Mouse (Mus musculus) right cerebral cortex, adult 2 months (tissue): ENCODE measurements at regions not wholly inside any gene's neighbourhood (a gene's known extent, or its start where the extent isn't known, plus 50 kb on each side); places are given as distances from the start of the nearest gene placed in this dataset.

Experiments used
- DNase-seq, 2 experiments: peaks; one replicate each; pipeline ENCODE4 v3.0.0; 2021 to 2022; ENCODE audit warnings: low spot score in 2 of 2

DNA sequence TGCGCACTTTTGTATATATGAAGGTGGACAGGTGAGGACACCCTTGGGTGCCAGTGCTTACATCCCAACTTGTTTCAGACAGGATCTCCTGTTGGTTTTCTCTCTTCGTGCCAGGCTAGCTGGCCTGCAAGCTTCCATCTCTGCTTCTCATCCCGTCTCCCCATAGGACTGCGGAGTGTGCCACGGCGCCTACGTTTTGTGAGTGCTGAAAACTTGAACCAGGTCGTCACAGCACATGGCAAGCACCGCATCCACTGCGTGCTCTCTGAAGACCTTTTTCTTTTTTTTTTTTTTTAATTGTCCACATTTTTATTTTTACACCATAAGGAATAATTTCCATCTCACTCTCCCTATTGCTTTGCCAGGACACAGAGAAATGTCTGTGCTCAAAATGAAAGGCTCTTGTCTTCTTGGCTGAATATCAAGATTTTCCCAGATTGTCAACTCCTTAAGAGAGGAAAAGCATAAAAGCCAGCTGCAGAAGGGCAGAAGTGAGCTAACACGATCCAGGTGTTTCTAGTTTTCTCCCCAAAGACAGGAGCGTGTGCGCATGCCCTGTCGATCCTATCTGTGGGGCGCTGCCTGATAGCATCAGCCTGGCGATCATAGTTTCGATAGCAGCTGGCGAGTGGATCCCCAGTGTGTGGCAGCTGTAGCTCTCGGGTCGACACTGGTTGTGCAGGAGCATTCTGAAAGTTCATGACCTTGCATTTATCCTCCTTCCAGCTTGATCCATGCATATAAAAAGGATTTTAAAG, 326.4 kb upstream of the Ddhd1 start:
- no peak for DNase-seq

GRCm38 (mm10) chr14:45992041-45992869, 334.3 kb upstream of the Ddhd1 start:
- no peak for DNase-seq

DNA sequence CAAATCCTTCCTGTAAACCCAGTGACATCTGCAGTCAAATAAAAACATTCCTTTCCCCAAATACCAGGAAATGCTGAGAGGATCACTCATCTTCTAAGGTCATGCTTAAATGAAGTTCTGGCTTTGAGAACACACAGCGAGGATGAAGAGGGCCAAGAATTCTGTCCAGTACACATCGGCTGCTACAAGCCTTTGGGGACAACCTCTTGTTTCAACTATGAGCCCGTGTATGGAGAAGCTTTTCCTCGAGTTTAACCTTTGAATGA, 334.9 kb upstream of the Ddhd1 start:
- DNase-seq, result no peak

DNA sequence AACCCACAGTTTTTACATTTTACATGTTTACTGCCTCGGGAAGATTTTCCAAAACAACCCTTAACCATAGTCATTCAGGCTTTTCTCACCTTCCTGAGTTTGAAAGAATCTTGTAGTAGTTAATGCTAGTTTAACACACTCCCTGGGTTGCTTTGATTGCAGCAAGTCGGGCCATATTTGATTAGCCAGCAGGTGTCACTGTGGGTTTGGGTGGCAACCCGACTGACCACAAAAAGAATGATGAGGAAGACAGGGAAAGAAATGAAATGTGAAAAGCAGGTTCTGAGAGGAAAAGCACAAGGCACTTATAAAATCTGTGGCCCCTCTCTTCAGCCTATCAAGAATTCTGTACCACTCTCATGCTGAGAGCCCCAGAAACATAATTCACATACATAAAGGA, 335.7 kb upstream of the Ddhd1 start:
- peak; percentile 79 to 81 for DNase-seq

GRCm38 (mm10) chr14:45996760-45997159, 338.8 kb upstream of the Ddhd1 start:
- no peak for DNase-seq

GRCm38 (mm10) chr14:46004078-46004477, 346.1 kb upstream of the Ddhd1 start:
- DNase-seq, result no peak

DNA sequence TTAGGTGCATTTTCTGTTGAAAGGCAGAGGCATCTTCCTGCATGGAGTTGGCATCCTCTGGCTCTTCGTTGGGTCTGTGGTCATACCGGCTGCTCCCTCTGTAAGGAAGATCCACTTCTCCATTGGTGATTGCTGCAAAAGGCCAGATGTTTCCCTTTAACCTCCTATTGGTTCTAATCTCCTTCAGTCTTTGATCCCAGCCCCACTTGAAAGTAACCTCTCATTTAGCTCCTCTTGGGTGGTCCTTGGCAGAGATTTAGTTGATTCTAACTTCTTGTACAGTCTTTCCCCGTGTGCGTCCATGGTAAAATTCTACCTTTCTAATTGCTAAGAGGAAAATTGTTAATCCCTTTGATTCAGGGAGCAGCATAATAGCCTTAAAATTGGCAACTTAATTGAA, 347.4 kb upstream of the Ddhd1 start:
- DNase-seq, result no peak

- no peak for DNase-seq
Observed at GRCm38 (mm10) chr14:46013232-46013631, 355.3 kb upstream of the Ddhd1 start.

GRCm38 (mm10) chr14:46014090-46014489, 356.1 kb upstream of the Ddhd1 start:
- no peak for DNase-seq

DNA sequence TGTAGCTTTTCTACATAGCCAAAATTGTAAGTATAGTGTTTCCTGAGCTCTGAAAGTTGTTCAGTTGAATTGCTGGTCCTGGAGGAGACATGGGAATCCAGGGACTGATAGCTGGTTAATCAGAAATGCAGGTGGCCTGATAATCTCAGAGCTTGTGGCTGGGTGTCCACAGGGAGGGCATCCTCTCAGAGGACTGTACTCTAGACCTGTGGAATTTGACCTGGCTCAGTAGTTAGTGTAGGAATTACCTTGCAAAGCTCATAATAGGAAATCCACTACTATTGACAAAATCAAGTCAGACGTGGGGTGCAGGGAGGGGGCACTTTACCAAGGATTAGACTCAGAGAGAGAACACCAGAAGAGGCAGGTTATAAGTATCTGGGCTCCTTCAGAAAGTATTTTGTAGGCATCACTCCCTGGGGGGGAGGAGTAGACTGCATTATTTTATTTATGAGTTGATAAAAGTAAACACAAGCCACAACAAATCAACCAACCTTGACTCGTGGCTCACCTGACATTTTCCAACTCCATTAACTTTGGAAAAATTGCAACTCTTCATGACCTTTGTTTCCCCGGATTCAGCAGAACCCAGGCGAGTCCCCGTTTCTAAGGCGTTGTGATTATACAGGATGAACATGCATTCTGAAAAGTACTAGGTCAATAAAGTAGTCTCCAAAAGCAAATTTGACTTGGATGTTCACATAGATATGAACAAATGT, 357.9 kb upstream of the Ddhd1 start:
- no peak for DNase-seq

GRCm38 (mm10) chr14:46016701-46017106, 358.8 kb upstream of the Ddhd1 start:
- no peak for DNase-seq

DNA sequence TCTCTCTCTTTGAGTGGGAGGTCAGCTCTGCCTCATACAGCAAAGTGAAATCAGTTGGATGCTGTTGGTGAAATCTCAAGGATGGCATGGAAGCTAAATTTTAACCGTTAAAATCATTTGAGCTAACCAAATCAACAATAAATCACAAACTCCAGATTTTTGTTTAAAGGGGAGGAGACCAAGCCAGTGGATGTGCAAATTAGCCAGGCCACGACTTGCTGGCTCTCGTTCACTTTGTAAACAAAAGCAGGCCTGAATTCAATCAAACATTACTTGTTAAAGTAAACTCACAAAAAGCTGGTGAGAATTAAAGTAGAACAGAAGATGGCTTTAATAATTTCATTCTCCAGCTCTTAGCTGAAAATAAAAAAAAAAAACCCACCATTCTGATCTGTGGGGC, 359.3 kb upstream of the Ddhd1 start:
- no peak for DNase-seq

- DNase-seq, result no peak
Observed at GRCm38 (mm10) chr14:46017976-46018375, 360.0 kb upstream of the Ddhd1 start.

- DNase-seq, result no peak
Observed at GRCm38 (mm10) chr14:46019240-46020025, 359.8 kb upstream of the Gm15217 start.

- no peak for DNase-seq
Observed at GRCm38 (mm10) chr14:46034301-46034700, 344.9 kb upstream of the Gm15217 start.

DNA sequence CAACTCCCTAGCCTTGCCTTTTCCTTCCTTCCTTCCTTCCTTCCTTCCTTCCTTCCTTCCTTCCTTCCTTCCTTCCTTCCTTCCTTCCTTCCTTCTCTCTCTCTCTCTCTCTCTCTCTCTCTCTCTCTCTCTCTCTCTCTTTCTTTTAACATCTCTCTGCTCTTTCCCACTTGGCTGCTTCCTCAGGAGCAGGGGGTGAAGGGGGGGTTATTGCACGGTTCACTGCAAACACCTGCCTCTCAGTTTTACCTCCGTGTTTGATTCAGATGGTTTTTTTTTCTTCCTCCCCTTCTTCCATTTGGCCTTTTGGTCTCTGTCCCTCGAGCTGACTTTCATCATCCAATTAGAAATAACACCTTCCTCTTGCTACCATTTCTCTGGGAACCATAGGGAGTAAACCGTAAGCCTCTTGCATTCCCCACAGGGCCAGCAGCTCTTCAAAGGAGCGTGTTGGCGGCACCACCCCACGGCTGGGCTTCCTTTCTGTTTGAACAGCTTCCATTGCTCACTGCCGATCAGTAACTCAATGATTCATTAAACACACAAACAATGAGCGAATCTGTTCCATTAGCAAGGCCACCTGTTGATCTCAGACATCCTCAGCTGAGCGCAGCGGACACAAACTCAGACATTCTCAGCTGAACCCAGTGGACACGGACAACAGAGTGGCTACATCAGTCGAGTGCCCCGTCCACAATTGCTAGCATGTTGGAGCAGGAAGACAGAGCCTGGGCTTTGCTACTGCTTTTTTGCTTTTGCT, 318.4 kb upstream of the Gm15217 start:
- peak; percentile 12 to 16 for DNase-seq

GRCm38 (mm10) chr14:46067102-46067801, 312.0 kb upstream of the Gm15217 start:
- DNase-seq, result no peak

GRCm38 (mm10) chr14:46071244-46071643, 308.0 kb upstream of the Gm15217 start:
- DNase-seq, result no peak

DNA sequence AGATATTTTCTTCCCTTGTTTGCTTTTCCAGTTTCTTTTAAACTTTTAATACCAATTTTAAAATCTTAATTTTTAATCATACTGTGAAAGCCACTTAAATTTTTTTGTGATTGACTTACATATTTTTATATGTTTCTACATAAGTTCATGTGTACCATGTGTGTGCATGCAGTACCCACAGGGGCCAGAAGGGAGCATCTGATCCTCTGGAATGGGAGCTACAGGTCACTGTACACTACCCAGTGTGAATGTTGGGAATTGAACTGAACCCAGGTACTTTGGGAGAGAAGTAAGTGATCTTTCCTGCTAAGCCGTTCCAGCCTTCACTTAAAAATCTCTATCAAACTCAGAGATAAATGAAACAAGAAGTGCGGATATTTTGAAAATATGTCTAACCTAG, 302.5 kb upstream of the Gm15217 start:
- no peak for DNase-seq

DNA sequence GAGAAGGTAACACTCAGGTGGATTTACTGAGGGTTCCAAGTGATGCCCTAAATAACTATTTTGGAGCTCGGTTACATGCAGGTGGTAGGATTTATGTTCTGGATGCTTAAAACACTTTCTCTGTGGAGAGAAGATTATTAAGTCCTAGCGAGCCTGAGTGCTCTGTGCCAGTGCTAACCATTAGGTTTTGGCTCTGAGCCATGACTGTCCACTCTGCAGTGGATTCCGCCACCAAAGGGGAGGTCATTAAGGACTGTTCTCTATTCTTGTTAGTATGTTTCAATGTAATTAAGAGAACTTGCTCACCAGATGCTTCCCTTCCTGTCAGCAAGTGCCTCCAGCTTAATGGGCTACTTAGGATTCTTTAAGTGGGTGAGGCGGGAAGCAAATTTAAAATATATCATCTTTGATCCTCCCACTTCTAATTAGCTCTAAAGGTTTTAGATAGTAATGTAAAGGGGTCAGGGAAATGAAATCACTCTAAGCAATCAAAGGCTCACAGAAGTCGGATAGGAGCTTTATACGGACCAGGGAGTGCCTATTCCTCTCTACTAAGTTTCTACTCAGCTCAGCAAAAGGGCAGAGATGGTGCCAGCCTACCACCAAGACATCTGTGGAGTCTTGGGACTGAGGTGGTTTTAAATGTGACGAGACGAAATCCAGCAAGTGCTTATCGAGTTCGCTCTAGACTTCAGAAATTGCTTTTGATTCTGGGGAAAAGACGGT, 301.6 kb upstream of the Gm15217 start:
- no peak for DNase-seq
